Mouse (Mus musculus): ENCODE measurements around the gene Ces3a.
A peak's percentile ranks its signal among the peaks of the same experiment; 100 is the strongest.
"Not testable (repeated sequence)": the region's sequence is repeated elsewhere in the genome, so short reads cannot be mapped to it uniquely, and the experiment has no call there.

Gene Ces3a

DNA sequence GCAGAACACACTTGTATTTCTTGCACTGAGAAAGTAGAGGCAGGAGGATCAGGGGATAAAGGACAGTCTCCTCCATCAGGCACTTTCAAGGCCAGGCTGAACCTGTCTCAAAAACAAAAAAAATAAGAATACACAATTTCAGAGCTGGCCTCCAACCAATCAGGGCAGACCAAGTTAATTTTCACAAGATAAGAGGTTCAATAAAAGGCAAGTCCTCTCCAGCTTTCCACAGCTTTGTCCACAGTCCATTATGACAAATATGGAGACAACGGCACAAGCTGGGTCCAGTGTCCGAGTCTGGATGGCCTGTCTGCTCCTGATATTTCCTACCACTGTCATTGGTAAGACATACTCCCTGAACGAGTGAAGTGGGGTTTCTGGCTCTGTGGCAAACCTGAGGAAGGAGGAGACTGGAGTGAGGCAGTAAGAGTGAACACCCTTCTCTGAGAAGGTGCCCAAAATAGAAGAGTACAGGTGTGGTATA, at the start of gene Ces3a:
Ces3a (plus strand) TSS at position 231 of the 484 bp plus-strand sequence.
- no peak for DNase-seq

DNA sequence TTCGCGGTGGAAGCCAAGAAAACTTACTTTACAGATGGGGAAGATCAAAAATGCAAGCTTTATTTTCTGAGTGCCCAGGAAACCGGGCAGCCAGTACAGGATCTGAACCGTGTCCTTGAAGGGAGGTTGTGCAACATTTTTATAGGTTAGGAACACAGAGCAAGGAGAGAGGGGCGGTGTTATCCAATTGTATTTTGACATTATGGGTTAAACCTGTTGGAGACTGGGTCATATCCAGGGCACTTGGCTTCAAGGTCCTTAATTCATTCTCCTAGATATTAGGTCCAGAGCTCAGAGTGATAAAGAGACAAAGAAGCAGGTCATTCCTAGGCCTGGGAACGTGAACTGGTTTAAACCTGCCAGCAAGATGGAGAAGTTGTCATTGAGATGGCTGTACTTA, 49.2 kb upstream of the Ces3a start:
- peak in 1 of 2 experiments; percentile 45 for DNase-seq

DNA sequence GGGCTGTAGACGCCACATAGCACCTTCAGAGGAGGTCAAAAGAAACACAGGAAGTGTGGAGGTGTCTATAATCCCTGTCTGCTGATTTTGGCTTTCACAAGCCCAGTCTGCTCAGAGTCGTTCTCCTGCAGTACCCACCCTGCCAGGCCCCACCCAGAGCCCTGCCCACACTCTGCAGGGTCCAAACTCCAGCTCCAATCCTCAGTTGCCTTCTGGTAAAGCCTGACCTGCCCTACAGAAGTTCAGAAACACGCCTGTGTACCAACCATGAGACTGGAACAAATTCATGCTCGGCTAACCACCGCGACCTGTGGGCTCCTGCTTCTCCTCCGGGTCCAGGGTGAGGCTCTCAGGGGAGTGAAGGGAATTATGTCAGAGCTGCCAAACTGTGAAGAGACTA, 47.8 kb upstream of the Ces3a start, which contains the start of gene Ces2h:
Ces2h (plus strand) TSS at position 268 of the 400 bp plus-strand sequence.
- DNase-seq = peak; percentile 85 to 90

DNA sequence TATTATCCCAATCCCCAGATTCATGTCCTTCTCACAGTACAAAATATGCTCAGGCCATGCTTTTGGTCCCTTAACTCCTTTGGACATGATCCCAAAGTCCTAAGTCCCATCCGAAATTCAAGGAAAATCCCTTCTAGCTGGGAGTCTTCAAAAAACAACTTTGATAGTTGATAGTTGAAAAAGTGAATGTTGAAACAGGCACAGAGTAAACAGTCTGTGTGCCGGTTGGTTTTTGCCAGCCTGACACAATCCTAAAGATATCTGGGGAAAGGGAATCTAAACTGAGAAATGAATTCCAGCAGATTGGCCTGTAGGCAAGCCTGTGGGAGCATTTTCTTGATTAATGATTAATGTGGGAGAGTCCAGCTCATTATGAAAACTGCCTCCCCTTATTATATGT, 38.4 kb upstream of the Ces3a start:
- peak; percentile 29 to 52 for DNase-seq

DNA sequence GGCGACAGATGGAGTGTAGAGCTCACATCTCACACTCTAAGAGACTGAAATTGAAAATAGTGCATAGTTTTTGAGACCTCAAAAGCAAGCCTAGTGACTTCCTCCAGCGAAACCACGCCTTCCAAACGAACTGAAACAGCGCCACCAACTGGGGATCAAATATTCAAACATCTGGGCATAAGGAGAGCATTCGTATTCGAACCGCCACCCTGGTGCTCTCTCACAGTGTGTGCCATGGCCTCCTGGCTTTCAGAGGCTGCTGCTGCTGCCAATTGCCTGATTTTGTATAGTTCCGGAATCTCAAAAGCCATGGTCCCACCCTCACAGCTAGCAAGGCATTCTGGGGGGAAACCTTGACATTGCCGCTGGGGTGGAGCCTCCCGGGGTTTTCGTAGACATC, 37.3 kb upstream of the Ces3a start:
- peak in 1 of 2 experiments; percentile 72 for DNase-seq

DNA sequence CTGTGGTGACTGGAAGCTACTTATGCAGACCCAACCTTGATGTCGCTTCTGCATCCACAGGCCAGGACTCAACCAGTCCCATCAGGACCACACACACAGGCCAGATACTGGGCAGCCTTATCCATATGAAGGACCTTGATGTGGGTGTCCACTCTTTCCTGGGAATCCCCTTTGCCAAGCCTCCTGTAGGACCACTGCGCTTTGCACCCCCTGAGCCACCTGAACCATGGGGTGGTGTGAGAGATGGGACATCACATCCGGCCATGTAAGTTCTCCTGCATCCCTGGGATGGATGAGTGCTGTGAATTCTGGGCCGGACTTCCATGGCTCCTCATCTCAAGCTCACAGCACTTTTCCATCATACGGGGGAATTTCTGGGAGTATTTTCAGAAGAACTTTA, 34.0 kb upstream of the Ces3a start:
- DNase-seq = no peak

DNA sequence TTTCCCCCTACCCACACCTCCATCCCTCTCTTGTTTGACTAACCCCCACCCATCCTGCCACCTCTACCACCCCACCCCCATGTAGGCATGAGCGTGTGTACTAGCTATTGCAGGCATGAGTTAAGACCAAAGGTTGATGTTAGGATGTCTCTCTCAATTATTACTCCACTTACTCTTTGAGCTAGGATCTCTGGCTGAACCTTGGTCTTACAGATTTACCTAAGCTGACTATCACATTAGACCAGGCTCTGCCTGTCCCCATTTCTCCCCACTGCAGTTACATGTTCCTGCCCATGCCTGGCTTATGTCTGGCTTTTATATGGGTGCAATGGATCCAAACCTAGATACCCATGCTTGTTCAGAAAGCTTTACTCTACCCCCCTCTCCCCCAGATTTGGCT, 26.4 kb upstream of the Ces3a start:
- DNase-seq = peak; percentile 27 to 36

DNA sequence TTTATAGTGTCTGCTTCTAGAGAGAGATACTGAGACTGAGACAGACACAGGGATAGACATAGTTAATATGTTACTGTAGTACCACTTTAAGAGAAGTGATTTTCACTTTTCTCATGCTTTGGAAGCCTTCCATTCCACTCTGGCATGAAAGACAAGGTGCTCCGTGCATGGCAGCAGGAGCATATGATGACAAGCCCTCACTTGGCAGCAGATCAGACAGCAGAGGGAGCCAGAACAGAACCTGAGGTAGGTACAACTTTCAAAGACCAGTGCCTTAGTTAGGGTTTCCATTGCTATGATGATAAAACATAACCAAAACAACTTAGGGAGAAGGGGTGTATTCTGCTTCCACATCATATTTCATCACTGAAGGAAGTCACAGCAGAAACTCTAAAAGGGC, 25.3 kb upstream of the Ces3a start:
- DNase-seq = peak; percentile 68 to 79

DNA sequence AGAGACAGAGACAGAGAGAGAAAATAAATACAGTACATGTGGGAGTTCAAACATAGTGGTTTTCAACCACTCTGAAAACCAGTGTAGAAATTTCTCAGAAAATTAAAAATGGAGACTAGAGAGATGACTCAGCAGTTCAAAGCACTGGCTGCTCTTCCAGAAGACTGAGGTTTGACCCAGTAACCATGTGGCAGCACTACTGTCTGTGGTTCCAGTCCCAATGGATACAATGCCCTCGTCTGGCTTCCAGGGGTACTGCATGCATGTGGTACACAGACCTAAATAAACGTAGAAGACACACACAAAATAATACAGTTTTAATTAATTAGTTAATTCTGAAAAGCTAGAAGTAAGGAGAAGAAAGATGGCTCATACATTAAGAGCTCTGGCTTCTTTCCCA, 23.4 kb upstream of the Ces3a start:
- DNase-seq = peak in 1 of 2 experiments; percentile 64

DNA sequence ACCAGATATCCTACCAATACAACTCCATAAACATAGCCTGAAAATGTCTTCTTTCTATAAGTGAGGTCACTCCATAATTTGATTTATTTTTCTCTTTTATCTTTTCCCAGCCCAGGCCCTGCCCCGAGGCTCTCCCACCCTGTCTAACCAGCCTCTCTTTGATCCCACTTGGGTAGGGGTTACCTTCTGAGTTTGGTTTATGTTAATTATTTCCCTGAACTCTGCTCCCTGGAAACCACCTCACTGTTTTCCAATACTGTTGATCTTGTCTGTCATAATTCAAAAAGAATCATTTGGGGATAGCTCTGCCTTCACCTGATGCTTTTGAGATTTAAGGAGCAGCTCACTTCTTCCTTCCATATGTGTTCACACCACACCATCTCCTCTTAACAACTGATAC, 4.9 kb upstream of the Ces3a start:
- DNase-seq = no peak

DNA sequence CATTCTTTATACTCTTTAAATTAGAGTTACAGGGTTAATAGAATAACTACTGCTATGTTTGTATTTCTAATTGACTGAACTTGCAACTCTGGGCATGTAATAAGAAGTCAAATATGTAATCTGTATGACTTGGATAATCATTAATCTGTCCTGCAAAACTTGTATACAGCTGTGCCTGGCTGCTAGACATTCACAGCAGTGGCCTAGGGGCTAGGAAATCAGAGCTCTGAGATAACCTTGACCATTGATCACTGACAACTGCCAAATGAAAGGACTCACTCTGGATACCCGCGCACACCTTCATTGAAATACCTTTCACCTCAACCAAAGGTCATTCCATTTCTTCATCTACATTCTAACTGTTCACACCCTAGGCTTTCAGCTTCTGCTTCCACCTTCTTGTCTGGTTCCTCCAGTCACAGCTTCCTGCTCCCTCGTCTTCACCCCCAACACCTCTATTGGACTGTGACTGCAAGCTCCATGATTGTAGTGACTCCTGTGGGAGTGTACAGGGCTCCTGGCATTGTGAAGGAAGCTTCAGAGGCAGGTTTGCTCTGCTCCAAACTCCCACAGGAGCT, 2.5 kb upstream of the Ces3a start:
- no peak for DNase-seq

DNA sequence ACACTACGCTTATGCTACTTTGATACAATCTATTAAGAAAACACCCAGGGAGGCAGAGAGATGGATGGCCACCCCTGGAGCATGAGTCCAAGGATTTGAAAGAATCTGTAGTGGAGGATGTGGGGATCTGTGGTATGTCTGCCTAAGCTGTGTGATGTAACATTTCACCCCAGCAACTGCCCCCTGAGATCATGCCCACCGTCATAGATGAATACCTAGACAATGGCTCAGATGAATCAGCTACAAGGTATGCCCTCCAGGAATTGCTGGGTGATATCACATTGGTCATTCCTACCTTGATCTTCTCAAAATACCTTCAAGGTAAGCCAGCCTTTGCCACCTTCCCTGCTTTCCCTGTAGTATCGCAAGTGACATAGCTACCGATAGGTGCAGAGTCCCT, 7.8 kb downstream of the Ces3a start:
- DNase-seq = no peak

DNA sequence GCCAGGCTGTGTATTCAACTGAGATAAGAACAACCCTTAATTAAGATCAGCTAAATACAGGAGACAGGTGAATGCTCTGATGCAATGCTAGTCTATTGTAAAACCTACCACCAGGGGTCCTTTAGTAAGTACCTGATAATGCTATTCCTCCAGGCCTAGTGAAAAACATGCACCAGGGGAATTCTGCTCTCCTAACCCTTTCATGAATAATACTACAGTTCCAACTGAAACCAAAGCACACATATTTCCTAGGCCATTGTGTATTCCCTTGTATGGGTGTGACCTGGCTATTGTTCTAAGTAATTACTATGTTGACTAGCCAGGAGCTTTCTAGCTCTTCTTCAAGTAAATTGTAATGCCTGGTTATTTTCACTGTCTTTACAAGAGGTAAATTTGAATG, 11.7 kb downstream of the Ces3a start:
- no peak for DNase-seq

DNA sequence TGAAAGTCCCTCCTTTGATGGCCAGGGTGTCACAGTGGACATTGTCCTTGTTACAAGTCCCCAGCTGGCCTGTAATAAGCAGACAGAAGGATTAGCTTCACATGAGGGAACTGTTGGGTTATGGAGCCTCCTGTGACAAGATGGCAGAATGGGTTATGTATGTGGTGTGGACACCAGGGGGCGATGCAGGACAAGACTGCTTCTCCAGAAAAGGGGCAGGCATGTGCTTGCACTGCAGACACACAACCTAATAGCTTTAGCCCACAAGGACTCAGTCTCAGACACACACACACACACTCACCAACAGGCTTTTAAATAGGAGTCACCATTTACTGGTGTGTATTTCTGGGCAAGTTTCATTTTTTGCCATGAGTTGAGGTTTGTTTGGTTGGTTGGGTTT, 18.4 kb downstream of the Ces3a start:
- peak; percentile 65 to 91 for DNase-seq

DNA sequence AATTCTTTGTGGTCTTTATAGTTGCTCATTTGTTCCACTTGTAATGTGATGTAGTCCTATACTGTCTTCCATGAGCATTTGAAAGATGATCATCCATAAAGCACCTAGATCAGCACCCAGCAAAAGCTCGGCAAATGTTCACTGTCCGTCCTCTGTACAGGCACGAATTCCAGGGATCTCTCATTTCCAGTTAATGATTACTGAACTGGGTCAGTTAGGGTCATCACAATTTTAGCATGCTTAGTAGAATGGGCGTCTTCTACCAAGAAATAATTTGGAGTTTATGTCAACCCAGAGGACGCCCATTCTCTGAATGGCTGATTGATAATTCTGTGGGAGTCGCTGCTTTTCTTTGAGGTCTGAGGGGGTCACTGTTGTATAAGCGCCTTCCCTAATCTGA, 19.5 kb downstream of the Ces3a start:
- DNase-seq = peak in 1 of 2 experiments; percentile 53

DNA sequence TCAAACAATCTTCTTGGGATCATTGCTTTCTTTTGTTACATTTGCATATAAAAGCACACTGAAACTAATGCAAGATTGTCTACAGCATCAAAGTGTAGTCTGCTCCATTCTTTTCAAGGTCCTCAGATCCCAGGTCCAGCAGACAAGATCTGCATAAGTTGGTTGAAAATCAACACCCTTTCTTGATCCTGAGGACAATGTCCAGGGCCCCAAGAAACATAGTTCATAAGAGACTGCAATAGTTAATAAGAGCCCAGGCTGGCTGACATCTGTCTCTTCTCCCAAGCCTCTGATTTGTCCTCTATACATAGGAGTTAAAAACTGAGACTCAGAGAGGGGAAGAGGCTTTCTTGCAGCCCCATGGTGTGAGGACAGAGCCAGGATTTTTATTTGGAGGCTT, 20.6 kb downstream of the Ces3a start:
- DNase-seq = peak in 1 of 2 experiments; percentile 17

DNA sequence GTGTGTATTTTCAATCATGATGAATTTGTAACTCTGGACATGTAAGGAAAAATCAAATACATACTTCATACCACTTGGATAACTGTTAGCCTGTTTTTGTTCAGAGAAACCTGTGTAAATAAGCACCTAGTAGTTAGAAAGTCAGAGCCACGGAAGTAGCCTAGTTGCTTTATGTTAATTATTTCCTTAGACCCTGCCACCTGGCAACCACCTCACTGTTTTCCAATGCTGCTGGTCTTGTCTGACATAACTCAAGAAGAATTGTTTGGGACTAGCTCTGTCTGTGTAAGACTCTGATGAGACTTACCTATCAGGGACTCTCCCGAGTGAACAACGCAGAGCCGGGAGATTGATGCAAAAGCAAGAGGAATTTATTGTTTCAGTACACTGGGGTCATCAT, 28.2 kb downstream of the Ces3a start:
- DNase-seq = peak; percentile 14 to 19

DNA sequence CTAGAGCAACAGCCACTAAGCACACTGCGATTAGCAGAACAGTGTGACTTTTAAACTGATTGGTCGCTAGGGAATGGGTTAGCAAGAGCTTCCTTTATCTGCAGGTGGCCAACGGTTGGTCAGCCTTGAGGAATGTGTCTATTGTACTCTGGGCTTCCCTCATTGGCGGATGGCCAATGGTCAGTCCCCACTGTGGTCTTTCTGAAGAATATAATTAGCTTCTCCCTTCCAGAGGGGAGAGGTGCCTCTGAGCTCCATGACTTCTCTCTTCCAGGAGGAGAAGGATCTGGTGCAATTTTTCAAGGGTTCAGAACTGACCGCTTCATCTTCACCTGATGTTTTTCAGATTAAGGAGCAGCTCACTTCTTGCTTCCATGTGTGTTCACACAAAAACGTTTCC, 28.7 kb downstream of the Ces3a start:
- DNase-seq = peak in 1 of 2 experiments; percentile 20

DNA sequence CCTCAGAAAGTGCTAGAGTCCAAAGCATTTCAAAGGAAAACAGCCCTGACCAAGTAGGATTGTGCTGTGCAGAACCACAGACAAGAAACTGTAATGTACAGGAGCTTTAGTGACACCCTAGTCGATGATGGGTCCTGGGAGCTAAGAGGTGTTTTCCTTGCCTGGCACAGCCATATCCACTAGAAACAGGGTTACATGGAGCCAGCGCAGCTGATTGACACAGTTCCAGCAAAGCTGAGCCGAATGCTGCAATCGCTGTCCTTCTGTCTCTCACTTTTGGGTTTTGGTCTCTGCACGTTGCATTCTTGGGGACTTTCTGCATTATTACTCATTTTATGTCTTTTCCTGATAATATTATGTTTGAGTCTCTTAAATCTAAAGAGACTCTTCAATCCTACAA, 30.2 kb downstream of the Ces3a start:
- no peak for DNase-seq

DNA sequence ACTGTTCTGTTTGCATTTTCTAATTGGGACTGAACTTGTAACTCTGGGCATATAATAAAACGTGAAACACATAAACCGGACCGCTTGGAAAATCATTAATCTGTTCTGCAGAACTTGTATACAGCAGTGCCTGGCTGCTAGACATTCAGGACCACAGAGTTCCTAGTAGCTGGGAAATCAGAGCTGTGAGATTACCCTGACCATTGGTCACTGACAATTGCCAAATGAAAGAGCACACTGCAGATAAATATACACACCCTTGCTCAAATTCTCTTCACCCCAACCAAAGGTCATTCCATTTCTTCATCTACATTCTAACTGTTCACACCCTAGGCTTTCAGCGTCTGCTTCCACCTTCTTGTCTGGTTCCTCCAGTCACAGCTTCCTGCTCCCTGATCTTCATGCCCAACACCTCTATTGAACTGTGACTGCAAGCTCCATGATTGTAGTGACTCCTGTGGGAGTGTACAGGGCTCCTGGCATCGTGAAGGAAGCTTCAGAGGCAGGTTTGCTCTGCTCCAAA, 32.5 kb downstream of the Ces3a start:
- DNase-seq = no peak

DNA sequence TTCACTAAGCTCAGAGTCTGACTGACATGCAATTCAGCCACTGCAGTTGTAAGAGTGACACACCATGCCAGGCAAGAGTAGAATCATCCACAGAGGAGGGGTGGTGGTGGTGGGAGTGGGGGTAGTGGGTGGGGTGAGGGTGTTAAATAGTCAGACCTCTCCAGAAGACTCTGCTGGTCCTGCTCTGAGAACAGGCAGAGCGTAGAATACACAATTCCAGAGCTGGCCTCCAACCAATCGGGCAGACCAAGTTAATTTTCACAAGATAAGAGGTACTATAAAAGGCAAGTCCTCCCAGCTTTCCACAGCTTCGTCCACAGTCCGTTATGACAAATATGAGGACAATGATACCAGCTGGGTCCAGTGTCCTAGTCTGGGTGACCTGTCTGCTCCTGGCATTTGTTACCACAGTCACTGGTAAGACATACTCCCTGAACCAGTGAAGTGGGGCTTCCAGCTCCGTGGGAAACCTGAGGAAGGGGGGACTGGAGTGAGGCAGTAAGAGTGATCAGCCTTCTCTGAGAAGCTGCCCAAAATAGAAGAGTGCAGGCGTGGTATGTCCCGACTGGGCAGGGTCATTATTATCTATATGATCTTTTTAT, 35.1 kb downstream of the Ces3a start, which contains the start of gene Ces3b:
Ces3b (plus strand) TSS at position 305 of the 602 bp plus-strand sequence.
- no peak for DNase-seq

DNA sequence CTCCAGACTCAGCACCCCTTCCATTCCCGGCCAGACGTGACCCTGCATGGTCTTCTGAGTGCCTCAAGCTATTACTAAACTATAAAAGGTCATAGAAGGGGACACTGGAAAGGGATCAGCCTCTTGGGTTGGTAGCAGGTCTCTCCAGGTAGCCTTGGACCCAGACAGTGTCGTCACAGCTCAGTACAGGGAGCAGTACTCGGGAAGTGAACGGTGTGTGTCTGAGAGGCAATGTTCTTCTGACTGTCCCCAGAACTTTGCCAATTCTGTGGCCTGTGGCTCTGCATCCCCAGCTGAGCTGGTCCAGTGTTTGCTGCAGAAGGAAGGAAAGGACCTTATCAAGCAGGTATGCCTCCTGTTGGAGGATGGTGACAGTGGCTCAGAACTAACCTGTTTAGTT, 39.8 kb downstream of the Ces3a start:
- DNase-seq = not testable (repeated sequence)

DNA sequence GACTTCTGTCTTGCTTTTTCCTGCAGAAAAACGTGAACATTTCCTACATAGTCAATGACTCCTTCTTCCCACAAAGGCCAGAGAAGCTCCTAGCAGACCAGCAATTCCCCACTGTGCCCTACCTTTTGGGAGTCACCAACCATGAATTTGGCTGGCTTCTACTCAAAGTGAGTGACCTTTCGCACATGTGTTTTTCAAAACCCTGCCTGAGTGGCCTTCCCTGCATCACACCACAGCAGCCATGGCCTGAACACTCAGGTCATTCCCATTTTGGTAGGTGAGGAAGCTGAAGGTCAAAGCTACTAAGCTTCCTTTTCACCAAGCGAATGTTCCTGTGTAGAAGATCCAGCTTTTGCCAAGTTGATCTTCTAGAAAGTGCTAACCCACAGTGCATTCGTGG, 40.2 kb downstream of the Ces3a start:
- DNase-seq = no peak

DNA sequence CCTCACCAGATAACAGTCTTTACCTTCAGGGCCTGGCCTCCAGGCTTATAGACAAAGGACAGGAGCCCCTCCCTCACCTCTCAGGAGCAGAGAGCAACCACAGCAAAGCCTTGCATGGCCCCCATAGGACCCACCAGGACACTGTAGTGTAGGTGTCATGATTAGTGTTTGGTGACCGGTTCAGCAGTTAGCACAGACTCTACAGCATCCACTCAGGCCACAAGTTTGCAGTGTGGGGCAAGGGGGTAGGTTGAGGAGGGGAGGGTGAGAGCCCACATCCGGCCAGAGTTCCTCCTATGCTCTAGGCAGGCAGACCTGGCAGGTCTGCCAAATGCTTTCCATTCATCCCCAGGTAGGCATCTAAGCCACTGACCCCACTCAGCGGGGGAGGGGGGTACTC, 45.6 kb downstream of the Ces3a start:
- DNase-seq = no peak
